Mouse (Mus musculus): ENCODE data around the gene March1. TPM values are rescaled to one million over a fixed set of nuclear protein-coding genes. Genes with fewer than 3 reads are reported as not detected.
"Not testable (repeated sequence)": the region's sequence is repeated elsewhere in the genome, so short reads cannot be mapped to it uniquely, and the experiment has no call there.

The March1 gene
- total and polyA plus RNA-seq, 3 experiments, result 0.04 TPM; not detected in 2

DNA sequence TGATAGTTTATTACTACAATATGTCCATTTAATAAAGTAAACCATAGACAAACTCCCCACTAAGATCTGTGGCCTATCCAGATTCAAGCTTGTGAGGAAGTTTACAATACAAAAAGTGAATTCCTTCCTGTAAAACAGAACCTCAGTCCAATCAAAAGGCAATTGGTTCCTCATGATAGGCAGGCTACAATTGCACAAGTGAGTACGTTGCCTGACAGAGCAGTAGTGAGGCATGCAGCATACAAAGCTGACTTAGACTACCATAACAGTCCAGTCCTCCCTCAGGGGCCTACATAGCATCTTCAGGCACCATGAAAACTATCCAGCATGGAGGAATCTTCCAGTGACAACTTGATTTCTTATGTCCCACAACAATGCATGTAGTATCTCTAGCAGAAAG, 782.4 kb downstream of the March1 start:
- H3K9me3 ChIP-seq (replicated peaks; ENCODE audit: insufficient read depth, low read length), result no peaks in the 10 kb centered on the region
- no peaks in the 10 kb centered on the region; a peak in 1 of 4 replicates for H3K27me3 ChIP-seq (ENCODE audit: control insufficient read depth in 1 of 2, insufficient read depth in 2 of 2, low read length in 2 of 2)
- no peak for DNase-seq (ENCODE audit: low read depth, low spot score)
- H3K36me3 ChIP-seq (ENCODE audit: control insufficient read depth in 1 of 2, insufficient read depth in 2 of 2, low read length in 2 of 2), result no peaks in the 10 kb centered on the region; a peak in 1 of 4 replicates
- no peak overlapping the region for H3K27ac ChIP-seq (ENCODE audit: control insufficient read depth, low read depth, low read length)
- H3K79me2 ChIP-seq (ENCODE audit: control insufficient read depth, insufficient read depth, low read length, poor library complexity), result no peaks in the 10 kb centered on the region
- no peak for TF ChIP-seq SIN3A (IDR thresholded peaks at IDR 0.05; ENCODE audit: low read length)
- TF ChIP-seq GATA1 (IDR thresholded peaks at IDR 0.05; ENCODE audit: low read depth, low read length), result no peak
- TF ChIP-seq E2F4 (IDR thresholded peaks at IDR 0.05; ENCODE audit: borderline replicate concordance, low read depth, low read length), result no peak
- TF ChIP-seq MYB (IDR thresholded peaks at IDR 0.05; ENCODE audit: low read depth, low read length), result no peak
- no peak for TF ChIP-seq CTCF (IDR thresholded peaks at IDR 0.05 in 2 of 3, conservative IDR thresholded peaks at IDR 0.05 in 1 of 3; ENCODE audit: control insufficient read depth in 1 of 3, insufficient read depth in 1 of 3, low read depth in 2 of 3, low read length in 3 of 3, poor library complexity in 1 of 3, severe bottlenecking in 1 of 3)
- no peak for TF ChIP-seq ELF1 (IDR thresholded peaks at IDR 0.05; ENCODE audit: low read depth, low read length)
- TF ChIP-seq NRF1 (IDR thresholded peaks at IDR 0.05; ENCODE audit: insufficient read depth, low read depth, low read length, poor library complexity, severe bottlenecking), result no peak
- TF ChIP-seq POLR2A (IDR thresholded peaks at IDR 0.05; ENCODE audit: control insufficient read depth in 1 of 2, insufficient read depth in 1 of 2, low read depth in 1 of 2, low read length in 2 of 2, poor library complexity in 1 of 2), result no peak
- no peak for TF ChIP-seq ZC3H11A (IDR thresholded peaks at IDR 0.05; ENCODE audit: low read depth, low read length)
- no peak for TF ChIP-seq TAL1 (IDR thresholded peaks at IDR 0.05; ENCODE audit: low read length)
- no peak for TF ChIP-seq MEF2A (IDR thresholded peaks at IDR 0.05; ENCODE audit: extremely low read depth, insufficient replicate concordance, low read depth, low read length, poor library complexity, severe bottlenecking)
- no peak for TF ChIP-seq ZKSCAN1 (IDR thresholded peaks at IDR 0.05; ENCODE audit: low read depth, low read length)
- H3K4me1 ChIP-seq (ENCODE audit: control insufficient read depth in 1 of 2, insufficient read depth in 2 of 2, low read length in 2 of 2), result 0 out of 4 replicates have a peak, but pooled peaks cover 0 to 1% of the 10 kb centered on the region in 2 experiments
- H3K4me3 ChIP-seq (ENCODE audit: control insufficient read depth in 1 of 2, insufficient read depth in 1 of 2, low read depth in 2 of 2, low read length in 2 of 2), result no peak overlapping the region
- no peak overlapping the region for H3K9ac ChIP-seq (ENCODE audit: control insufficient read depth, low read depth, low read length, poor library complexity, severe bottlenecking)

DNA sequence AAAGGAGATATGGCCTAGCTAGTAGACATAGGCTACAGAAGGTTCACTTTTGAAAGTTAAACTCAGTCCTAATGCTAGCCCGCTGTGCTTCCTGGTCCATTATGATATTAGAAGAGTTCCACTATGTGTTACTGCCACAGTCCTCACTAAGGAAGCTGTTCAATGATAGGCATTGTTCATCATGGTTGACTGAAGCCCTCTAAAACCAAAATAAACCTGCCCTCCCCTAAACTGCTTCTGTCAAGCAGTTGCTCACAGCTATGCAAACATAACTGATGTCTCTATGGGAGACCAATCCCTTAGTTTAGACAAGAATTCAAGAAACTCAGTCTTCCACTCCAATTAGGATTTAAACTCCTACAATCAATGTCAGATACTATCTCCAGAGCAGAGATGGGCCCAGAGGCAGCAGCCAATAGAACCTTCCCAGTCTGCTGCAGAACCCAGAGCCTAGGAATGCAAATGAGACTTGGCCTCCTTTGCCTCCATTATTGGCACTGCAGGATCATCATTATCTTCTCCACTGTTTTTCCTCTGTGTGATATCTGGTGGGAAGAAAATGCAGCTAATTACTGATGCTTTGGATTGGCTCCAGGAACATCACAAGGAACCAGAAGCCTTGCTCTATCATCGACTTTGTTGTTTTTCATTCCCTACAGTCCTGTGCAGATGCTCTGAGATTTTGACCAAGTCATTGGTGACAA, 787.2 kb downstream of the March1 start:
- Histone ChIP-seq H3K27ac (ENCODE audit: control insufficient read depth, low read depth, low read length) (no peak overlapping the region), H3K79me2 (ENCODE audit: control insufficient read depth, insufficient read depth, low read length, poor library complexity) (no peaks in the 10 kb centered on the region)
- TF ChIP-seq MAX (IDR thresholded peaks at IDR 0.05; ENCODE audit: low read length) (no peak), POLR2AphosphoS2 (IDR thresholded peaks at IDR 0.05; ENCODE audit: low read length) (no peak), ETS1 (IDR thresholded peaks at IDR 0.05; ENCODE audit: low read depth, low read length) (no peak), BHLHE40 (IDR thresholded peaks at IDR 0.05; ENCODE audit: borderline replicate concordance, low read depth, low read length) (no peak), MXI1 (IDR thresholded peaks at IDR 0.05; ENCODE audit: low read depth, low read length) (no peak), MEF2A (IDR thresholded peaks at IDR 0.05; ENCODE audit: extremely low read depth, insufficient replicate concordance, low read depth, low read length, poor library complexity, severe bottlenecking) (no peak), MYC (IDR thresholded peaks at IDR 0.05; ENCODE audit: low read depth, low read length) (no peak)

GRCm38 (mm10) chr8:66405796-66406195, 788.1 kb downstream of the March1 start:
- H3K4me3 ChIP-seq (ENCODE audit: control insufficient read depth in 1 of 2, insufficient read depth in 1 of 2, low read depth in 2 of 2, low read length in 2 of 2), result peak overlapping the region in 1 of 2 experiments; percentile 22; a peak in 1 of 4 replicates
- peak; percentile 67 for DNase-seq (ENCODE audit: low read depth, low spot score)
- H3K36me3 ChIP-seq (ENCODE audit: control insufficient read depth in 1 of 2, insufficient read depth in 2 of 2, low read length in 2 of 2); H3K9ac ChIP-seq (ENCODE audit: control insufficient read depth, low read depth, low read length, poor library complexity, severe bottlenecking); H3K9me3 ChIP-seq (replicated peaks; ENCODE audit: insufficient read depth, low read length); H3K27me3 ChIP-seq (ENCODE audit: control insufficient read depth in 1 of 2, insufficient read depth in 2 of 2, low read length in 2 of 2); H3K4me1 ChIP-seq (ENCODE audit: control insufficient read depth in 1 of 2, insufficient read depth in 2 of 2, low read length in 2 of 2); H3K79me2 ChIP-seq (ENCODE audit: control insufficient read depth, insufficient read depth, low read length, poor library complexity); H3K27ac ChIP-seq (ENCODE audit: control insufficient read depth, low read depth, low read length): not testable (repeated sequence)

More for the DNA sequence above, 787.2 kb downstream of the March1 start:
- no peak overlapping the region for H3K9ac ChIP-seq (ENCODE audit: control insufficient read depth, low read depth, low read length, poor library complexity, severe bottlenecking)
- no peak for DNase-seq (ENCODE audit: low read depth, low spot score)
- peaks cover 0 to 3% of the 10 kb centered on the region in 2 experiments; a peak in 2 of 4 replicates for H3K36me3 ChIP-seq (ENCODE audit: control insufficient read depth in 1 of 2, insufficient read depth in 2 of 2, low read length in 2 of 2)
- H3K4me3 ChIP-seq (ENCODE audit: control insufficient read depth in 1 of 2, insufficient read depth in 1 of 2, low read depth in 2 of 2, low read length in 2 of 2), result no peak overlapping the region
- H3K4me1 ChIP-seq (ENCODE audit: control insufficient read depth in 1 of 2, insufficient read depth in 2 of 2, low read length in 2 of 2), result 0 out of 4 replicates have a peak, but pooled peaks cover 1 to 4% of the 10 kb centered on the region in 2 experiments
- H3K27me3 ChIP-seq (ENCODE audit: control insufficient read depth in 1 of 2, insufficient read depth in 2 of 2, low read length in 2 of 2), result peaks cover 0 to 1% of the 10 kb centered on the region in 2 experiments; a peak in 1 of 4 replicates
- no peaks in the 10 kb centered on the region for H3K9me3 ChIP-seq (replicated peaks; ENCODE audit: insufficient read depth, low read length)

Data from MEL (cell line).